Mouse (Mus musculus) lung, adult 2 months (tissue): ENCODE data around the gene Nanp. TPM values are rescaled to one million over a fixed set of nuclear protein-coding genes. Genes with fewer than 3 reads are reported as not detected.
A peak's percentile ranks its signal among the peaks of the same experiment; 100 is the strongest.

Experiments
- DNase-seq: peaks from one replicate; pipeline ENCODE4 v3.0.0; 2022
- H3K4me1 ChIP-seq: fragments of 200-500 bp; 2 replicates; pipeline ENCODE4 v1.6.1; 2011; ENCODE audit warnings: low read length; ENCODE audit not compliant: control insufficient read depth, insufficient read depth
- H3K4me3 ChIP-seq: fragments of 200-500 bp; replicated peaks from 2 replicates; pipeline ENCODE3; 2011; ENCODE audit warnings: low read depth, mild to moderate bottlenecking, control low read depth, low read length; ENCODE audit errors: extremely low read depth
- CTCF ChIP-seq: fragments of 200-500 bp; IDR thresholded peaks from 2 replicates; pipeline ENCODE4 v1.5.1; 2011; ENCODE audit warnings: mild to moderate bottlenecking, low read length, control low read depth; ENCODE audit not compliant: insufficient read depth
- POLR2A ChIP-seq: fragments of 200-500 bp; IDR thresholded peaks from 2 replicates; pipeline ENCODE4 v1.6.1; 2011; ENCODE audit warnings: low read depth, mild to moderate bottlenecking, control low read depth, low read length, borderline replicate concordance; ENCODE audit errors: extremely low read depth
- WGBS: fragments of 180-500 bp; shearing (Covaris S2); methylation state at CpG from one replicate; pipeline ENCODE4 v1.1.7; 2018; 5-methylcytosine and 5-hydroxymethylcytosine counted together
- polyA plus RNA-seq: library from polyadenylated mRNA; depleted of rRNA; stranded (reverse); fragments of >200 nt; gene quantifications from 2 replicates; pipeline ENCODE4 v1.2.3, GENCODE M21; 2012; rRNA removed

The Nanp gene
- 0.83 and 1.8 TPM in 2 replicates for polyA plus RNA-seq

- H3K4me3 ChIP-seq: peak within 1 kb of the TSS; percentile 82
- H3K4me1 ChIP-seq: peaks cover 10% of the 10 kb centered on the region
- TF ChIP-seq CTCF (no peak), POLR2A (peak; percentile 81; the same call in 1 of the 2 replicates)
- peak; percentile 93 for DNase-seq
- WGBS: 1% methylated on average over 34 of the region's 34 CpGs
These were observed at the start of gene Nanp, which contains the start of gene Ninl for GRCm38 (mm10) chr2:151039232-151039695. Gene Nanp (minus strand): TSS chr2:151039398. Gene Ninl (minus strand): TSS chr2:151039382.

GRCm38 (mm10) chr2:151056637-151057036 lies 17.4 kb upstream of the Nanp start:
- Histone ChIP-seq H3K4me3 (no peak overlapping the region), H3K4me1 (no peaks in the 10 kb centered on the region)
- WGBS: 68% methylated on average over 1 of the region's 1 CpGs
- no peak for TF ChIP-seq CTCF
- no peak for TF ChIP-seq POLR2A
- DNase-seq: no peak

- Histone ChIP-seq H3K4me3 (no peak overlapping the region), H3K4me1 (peaks cover 10% of the 10 kb centered on the region)
- no peak for TF ChIP-seq POLR2A
- TF ChIP-seq CTCF: no peak
- no peak for DNase-seq
- 80% methylated on average over 1 of the region's 1 CpGs for WGBS
These were observed 1.2 kb upstream of the Nanp start for GRCm38 (mm10) chr2:151040411-151040810.

GRCm38 (mm10) chr2:151039726-151040125 lies 528 bp upstream of the Nanp start:
- Histone ChIP-seq H3K4me1 (peaks cover 10% of the 10 kb centered on the region), H3K4me3 (peak overlapping the region; percentile 82)
- DNase-seq: no peak
- 30% methylated on average over 8 of the region's 8 CpGs for WGBS
- TF ChIP-seq POLR2A (no peak), CTCF (no peak)

GRCm38 (mm10) chr2:151038811-151039222 lies 381 bp downstream of the Nanp start:
- no peak for DNase-seq

GRCm38 (mm10) chr2:151037876-151038552 lies 1.2 kb downstream of the Nanp start:
- no peak for TF ChIP-seq CTCF
- no peak for TF ChIP-seq POLR2A
- H3K4me3 ChIP-seq: peak overlapping the region; percentile 41
- 48% methylated on average over 18 of the region's 18 CpGs for WGBS
- peaks cover 10% of the 10 kb centered on the region for H3K4me1 ChIP-seq
- peak; percentile 9 for DNase-seq

More at GRCm38 (mm10) chr2:151038811-151039222, 381 bp downstream of the Nanp start:
- TF ChIP-seq POLR2A: no peak
- no peak for TF ChIP-seq CTCF
- H3K4me1 ChIP-seq: peaks cover 10% of the 10 kb centered on the region
- H3K4me3 ChIP-seq: peak overlapping the region; percentile 82
- under 1% methylated on average over 30 of the region's 30 CpGs for WGBS

GRCm38 (mm10) chr2:151037292-151037691 lies 1.9 kb downstream of the Nanp start:
- 94% methylated on average over 1 of the region's 1 CpGs for WGBS
- no peak for TF ChIP-seq CTCF
- no peak for TF ChIP-seq POLR2A
- no peak for DNase-seq

GRCm38 (mm10) chr2:151036721-151037120 lies 2.5 kb downstream of the Nanp start:
- H3K4me3 ChIP-seq: no peak overlapping the region
- no peak for DNase-seq
- 78% methylated on average over 2 of the region's 2 CpGs for WGBS
- TF ChIP-seq POLR2A (no peak), CTCF (no peak)
- peaks cover 10% of the 10 kb centered on the region for H3K4me1 ChIP-seq

More at GRCm38 (mm10) chr2:151037292-151037691, 1.9 kb downstream of the Nanp start:
- no peak overlapping the region for H3K4me3 ChIP-seq
- H3K4me1 ChIP-seq: peaks cover 10% of the 10 kb centered on the region

- peaks cover 7% of the 10 kb centered on the region; the same call in 1 of the 2 replicates for H3K4me1 ChIP-seq
- WGBS: 95% methylated on average over 3 of the region's 3 CpGs
- DNase-seq: no peak
- no peak for TF ChIP-seq POLR2A
- no peak for TF ChIP-seq CTCF
- no peak overlapping the region for H3K4me3 ChIP-seq
These were observed 4.8 kb downstream of the Nanp start for GRCm38 (mm10) chr2:151034435-151034834.

- TF ChIP-seq CTCF: no peak
- no peak for TF ChIP-seq POLR2A
- no peaks in the 10 kb centered on the region for H3K4me1 ChIP-seq
- DNase-seq: no peak
- 82% methylated on average over 10 of the region's 10 CpGs for WGBS
- H3K4me3 ChIP-seq: no peak overlapping the region
These were observed 18.0 kb downstream of the Nanp start for GRCm38 (mm10) chr2:151021158-151021557.

- H3K4me3 ChIP-seq: no peak overlapping the region
- no peak for DNase-seq
- TF ChIP-seq CTCF: no peak
- WGBS: 68% methylated on average over 2 of the region's 2 CpGs
- H3K4me1 ChIP-seq: no peaks in the 10 kb centered on the region
These were observed 23.9 kb downstream of the Nanp start for GRCm38 (mm10) chr2:151015316-151015715.
